Mouse (Mus musculus) liver, adult (tissue): ENCODE data around the gene Tsfm.

Experiments
- GATA4 ChIP-seq: IDR thresholded peaks from 2 replicates; pipeline ENCODE4 v1.6.1; 2014; ENCODE audit warnings: mild to moderate bottlenecking, low read length; ENCODE audit not compliant: insufficient replicate concordance

The Tsfm gene

GRCm38 (mm10) chr10:127003806-127004205, 26.8 kb downstream of the Tsfm start:
- TF ChIP-seq GATA4, result no peak

- no peak for TF ChIP-seq GATA4
Observed at GRCm38 (mm10) chr10:127003334-127003733, 27.3 kb downstream of the Tsfm start.

- TF ChIP-seq GATA4, result no peak
Observed at GRCm38 (mm10) chr10:127002765-127003164, 27.9 kb downstream of the Tsfm start.

- TF ChIP-seq GATA4, result no peak
Observed at GRCm38 (mm10) chr10:127002056-127002455, 28.6 kb downstream of the Tsfm start.

GRCm38 (mm10) chr10:127001297-127001696, 29.3 kb downstream of the Tsfm start:
- TF ChIP-seq GATA4, result no peak

GRCm38 (mm10) chr10:127000529-127000928, 30.1 kb downstream of the Tsfm start, which contains the start of gene Avil:
Gene Avil (plus strand): TSS chr10:127000709.
- TF ChIP-seq GATA4, result no peak

GRCm38 (mm10) chr10:126997340-126998113, 33.1 kb downstream of the Tsfm start:
- no peak for TF ChIP-seq GATA4

GRCm38 (mm10) chr10:126993621-126994020, 37.0 kb downstream of the Tsfm start:
- no peak for TF ChIP-seq GATA4

GRCm38 (mm10) chr10:126991676-126992075, 39.0 kb downstream of the Tsfm start:
- TF ChIP-seq GATA4, result no peak

GRCm38 (mm10) chr10:126990313-126991056, 40.2 kb downstream of the Tsfm start:
- no peak for TF ChIP-seq GATA4

GRCm38 (mm10) chr10:126988513-126989165, 42.0 kb downstream of the Tsfm start:
- TF ChIP-seq GATA4, result no peak

GRCm38 (mm10) chr10:126987183-126988118, 43.2 kb downstream of the Tsfm start:
- no peak for TF ChIP-seq GATA4

GRCm38 (mm10) chr10:126986541-126986961, 44.1 kb downstream of the Tsfm start:
- peak; percentile 10; the same call in 1 of the 2 replicates for TF ChIP-seq GATA4

GRCm38 (mm10) chr10:126985579-126985978, 45.1 kb downstream of the Tsfm start:
- TF ChIP-seq GATA4, result no peak

- no peak for TF ChIP-seq GATA4
Observed at GRCm38 (mm10) chr10:126985127-126985526, 45.5 kb downstream of the Tsfm start.
